ENCODE assay signal across 7 mouse cellular contexts in genomic region chr16:16526097-16526740, GRCm38 (mm10).
DNase-seq lines count a peak whose midpoint lies in the region; ATAC-seq and TF ChIP-seq lines count a peak whose summit lies in the region.

No protein-coding gene starts in this region.

- DNase-seq in lung, postnatal 0 days (ENCODE audit: low spot score): peak; percentile 12
- no peak for DNase-seq in lung, adult 2 months
- DNase-seq in embryo, embryonic 10.5 days (ENCODE audit: low spot score): peak; percentile 36
- DNase-seq in skeletal muscle tissue, adult 2 months (ENCODE audit: low read depth, low spot score): peak; percentile 13
- DNase-seq in right cerebral cortex, adult 2 months (ENCODE audit: low spot score in 2 of 2): no peak
- no peak for DNase-seq in cerebellum, adult 11 months

- peak overlapping the region; percentile 28; the same call in 1 of the 2 replicates for H3K27ac ChIP-seq in lung, postnatal 0 days (ENCODE audit: low read length)
- peak overlapping the region; percentile 85 for H3K27ac ChIP-seq in heart, embryonic 15.5 days

- no peaks in the 10 kb centered on the region for H3K36me3 ChIP-seq in lung, postnatal 0 days (ENCODE audit: insufficient read depth, low read length)
- H3K36me3 ChIP-seq in heart, embryonic 15.5 days: no peaks in the 10 kb centered on the region

- ATAC-seq in lung, postnatal 0 days: no peak
- no peak; the same call in 1 of the 2 replicates for ATAC-seq in heart, embryonic 15.5 days (replicated peaks; ENCODE audit: insufficient number of reproducible peaks, insufficient read depth, low FRiP score, low read depth)

- TF ChIP-seq POLR2A in lung, adult 2 months (IDR thresholded peaks at IDR 0.05; ENCODE audit: borderline replicate concordance, extremely low read depth, low read depth, low read length): no peak

- no peak overlapping the region for H3K9ac ChIP-seq in lung, postnatal 0 days (replicated peaks; ENCODE audit: low read depth)
- peak overlapping the region; percentile 16; the same call in 1 of the 2 replicates for H3K9ac ChIP-seq in heart, embryonic 15.5 days

- TF ChIP-seq CTCF in lung, postnatal 0 days (IDR thresholded peaks at IDR 0.05): no peak
- TF ChIP-seq CTCF in lung, adult 2 months (IDR thresholded peaks at IDR 0.05; ENCODE audit: insufficient read depth, low read length): no peak

- no peaks in the 10 kb centered on the region for H3K27me3 ChIP-seq in lung, postnatal 0 days (replicated peaks; ENCODE audit: insufficient read depth, low read length)
- no peaks in the 10 kb centered on the region for H3K27me3 ChIP-seq in heart, embryonic 15.5 days

- H3K4me3 ChIP-seq in lung, postnatal 0 days (ENCODE audit: low read depth, low read length): no peak overlapping the region
- no peak overlapping the region for H3K4me3 ChIP-seq in lung, adult 2 months (replicated peaks; ENCODE audit: extremely low read depth, low read depth, low read length)
- peak overlapping the region; percentile 45 for H3K4me3 ChIP-seq in heart, embryonic 15.5 days

- no peaks in the 10 kb centered on the region for H3K4me1 ChIP-seq in lung, postnatal 0 days (ENCODE audit: insufficient read depth, low read depth, low read length)
- H3K4me1 ChIP-seq in lung, adult 2 months (ENCODE audit: control insufficient read depth, insufficient read depth, low read length): peaks cover 4% of the 10 kb centered on the region
- H3K4me1 ChIP-seq in heart, embryonic 15.5 days (replicated peaks): peaks cover 23% of the 10 kb centered on the region

- 0 out of 2 replicates have a peak overlapping the region, but pooled peaks have one; percentile 1 for H3K4me2 ChIP-seq in lung, postnatal 0 days (replicated peaks; ENCODE audit: low read depth, low read length)
- peak overlapping the region; percentile 51 for H3K4me2 ChIP-seq in heart, embryonic 15.5 days

- WGBS in lung, postnatal 0 days: 33% methylated on average over 6 of the region's 6 CpGs
- 41% methylated on average over 6 of the region's 6 CpGs for WGBS in lung, adult 2 months
- 37% methylated on average over 6 of the region's 6 CpGs for WGBS in heart, embryonic 15.5 days

- no peaks in the 10 kb centered on the region for H3K9me3 ChIP-seq in lung, postnatal 0 days (ENCODE audit: low read length)
- H3K9me3 ChIP-seq in heart, embryonic 15.5 days (replicated peaks): no peaks in the 10 kb centered on the region

- no peak for TF ChIP-seq EP300 in lung, postnatal 0 days (IDR thresholded peaks at IDR 0.05)

Comparison
In these comparisons a context has a peak if more than half of its experiments do, and no peak if none do; other contexts are left out.
1. DNase-seq: peak in lung, postnatal 0 days (single experiment), embryo, embryonic 10.5 days (single experiment) and skeletal muscle tissue, adult 2 months (single experiment); none in lung, adult 2 months (single experiment), right cerebral cortex, adult 2 months (0 of 2) and cerebellum, adult 11 months (single experiment).